Mouse (Mus musculus): ENCODE results near the gene Ppcs. TPM values are rescaled to one million over a fixed set of nuclear protein-coding genes. Genes with fewer than 3 reads are reported as not detected.

Ppcs gene
- total and polyA plus RNA-seq, 3 experiments = 28.9 to 60.9 (median 55.6) TPM

DNA sequence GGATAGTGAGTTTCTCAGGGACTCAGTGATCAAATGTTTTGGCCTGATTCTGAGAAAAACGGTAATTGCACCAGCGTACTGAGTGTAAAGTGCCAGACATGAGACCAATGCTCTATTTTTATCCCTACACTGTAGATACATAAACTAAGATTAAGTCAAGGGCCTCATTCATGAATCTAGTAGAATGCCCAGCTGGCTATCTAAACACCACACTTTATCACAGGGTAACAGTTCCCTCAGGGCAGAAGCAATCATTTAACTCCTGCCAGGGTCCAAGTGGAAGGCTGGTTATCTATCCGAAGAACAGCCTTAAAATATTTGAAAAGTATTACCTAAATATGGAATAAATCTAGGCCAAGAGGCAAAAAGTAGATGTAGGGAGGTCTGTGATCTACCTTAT, 4.3 kb downstream of the Ppcs start:
- DNase-seq = no peak

DNA sequence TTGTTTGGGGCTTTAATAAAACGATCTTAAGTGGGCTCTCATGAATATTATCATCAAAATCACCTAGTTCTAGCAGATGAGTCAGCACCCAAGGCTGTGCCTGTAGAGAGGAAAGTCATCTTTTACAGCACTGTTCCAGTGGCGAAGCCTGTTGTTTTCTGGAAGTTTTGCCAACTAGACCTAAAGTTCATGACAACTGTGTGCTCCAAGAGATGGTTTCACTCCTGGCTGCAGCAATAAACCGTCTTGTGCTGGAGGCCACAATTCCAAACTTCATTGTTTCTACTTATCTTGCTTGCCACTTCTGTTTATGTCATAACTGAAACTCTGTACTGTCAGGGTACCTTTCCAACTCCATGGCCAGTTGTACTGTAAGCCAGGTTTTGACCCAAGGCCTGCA, 5.0 kb downstream of the Ppcs start:
- DNase-seq = peak; percentile 58

DNA sequence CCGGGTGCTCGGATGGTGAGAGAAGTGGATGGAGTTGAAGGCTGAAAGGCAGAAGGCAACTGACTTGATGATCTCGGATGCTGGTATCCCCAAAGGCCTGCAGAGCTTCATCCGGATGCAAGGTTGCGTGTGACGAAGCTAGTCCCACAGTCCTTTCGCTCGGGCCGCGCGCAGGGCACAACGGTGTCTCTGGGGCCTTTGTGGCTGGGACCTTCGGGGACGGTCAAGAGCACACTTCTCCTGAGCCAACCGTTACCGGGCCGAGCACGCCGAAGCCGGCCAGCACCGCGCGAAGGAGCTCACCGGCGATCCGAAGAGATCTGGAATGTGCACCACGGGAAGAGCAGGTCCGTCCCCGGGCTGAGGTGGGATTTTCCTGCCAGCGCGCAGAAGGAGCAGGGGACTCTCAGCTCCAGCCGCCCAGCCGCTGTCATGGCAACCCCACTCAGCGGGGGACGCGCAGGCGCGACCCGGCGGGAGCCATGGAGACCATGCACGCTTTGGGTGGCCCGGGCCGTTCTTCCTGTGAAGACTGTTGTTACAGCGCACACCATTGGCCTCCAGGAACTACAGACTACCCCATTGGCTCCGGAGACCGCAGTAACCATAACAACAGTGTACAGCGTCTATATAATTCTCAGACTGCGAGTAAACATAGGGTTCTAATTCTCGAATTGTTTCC, 7.0 kb downstream of the Ppcs start, which contains the start of gene Ccdc30:
TSS of gene Ccdc30 (minus strand) at position 450 of the 682 bp plus-strand sequence.
- DNase-seq = peak; percentile 97

GRCm38 (mm10) chr4:119412791-119413190, 9.4 kb downstream of the Ppcs start:
- DNase-seq = no peak

DNA sequence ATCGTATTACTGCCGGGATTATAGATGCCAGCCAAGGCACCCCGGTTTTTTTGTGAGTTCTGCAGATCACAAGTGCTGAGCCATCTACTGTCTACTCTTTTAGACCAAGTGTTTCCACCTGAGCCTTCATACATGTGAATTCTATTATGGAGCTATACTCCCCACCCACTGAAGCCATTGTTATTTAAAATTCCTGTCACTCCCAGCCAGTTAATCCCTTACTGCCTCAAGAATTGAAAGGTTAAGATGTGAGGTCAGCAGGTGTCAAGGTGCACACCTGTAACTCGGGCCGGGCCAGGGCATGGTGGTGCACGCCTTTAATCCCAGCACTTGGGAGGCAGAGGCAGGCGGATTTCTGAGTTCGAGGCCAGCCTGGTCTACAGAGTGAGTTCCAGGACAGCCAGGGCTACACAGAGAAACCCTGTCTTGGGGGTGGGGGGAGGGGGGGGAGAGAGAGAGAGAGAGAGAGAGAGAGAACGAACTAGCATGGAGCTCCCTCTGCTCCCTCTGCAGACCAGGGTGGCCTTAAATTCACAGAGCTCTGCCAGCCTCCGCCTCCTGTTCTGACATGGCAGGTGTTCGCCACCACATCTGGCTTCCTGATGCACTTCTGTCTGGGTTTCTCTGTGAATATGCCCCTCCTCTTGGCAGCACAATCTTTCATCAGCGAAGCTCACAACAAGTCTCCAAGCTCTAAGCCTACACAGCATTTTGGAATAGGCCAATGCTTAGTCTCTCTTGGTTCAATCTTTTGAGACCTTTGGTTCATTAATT, 10.2 kb downstream of the Ppcs start:
- DNase-seq = no peak

DNA sequence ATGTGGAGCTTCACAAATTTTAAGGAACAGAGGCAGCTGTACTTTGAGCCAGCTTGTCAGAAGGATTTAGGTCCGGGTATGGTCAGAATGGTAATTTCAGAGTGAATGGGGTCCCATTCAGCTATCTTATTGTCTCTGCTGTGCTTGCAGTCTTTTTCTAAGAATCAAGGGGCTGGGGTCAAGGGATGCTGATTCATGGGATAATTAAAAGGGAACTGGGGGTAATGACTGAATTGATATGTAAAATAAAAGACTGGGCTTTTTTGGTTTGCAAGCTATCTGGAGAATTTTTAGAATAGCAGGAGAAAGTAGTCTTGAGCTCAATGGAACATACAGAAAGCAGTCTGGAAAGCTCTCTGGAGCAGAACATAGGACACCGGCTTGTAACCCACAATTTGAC, 18.8 kb downstream of the Ppcs start:
- no peak for DNase-seq

DNA sequence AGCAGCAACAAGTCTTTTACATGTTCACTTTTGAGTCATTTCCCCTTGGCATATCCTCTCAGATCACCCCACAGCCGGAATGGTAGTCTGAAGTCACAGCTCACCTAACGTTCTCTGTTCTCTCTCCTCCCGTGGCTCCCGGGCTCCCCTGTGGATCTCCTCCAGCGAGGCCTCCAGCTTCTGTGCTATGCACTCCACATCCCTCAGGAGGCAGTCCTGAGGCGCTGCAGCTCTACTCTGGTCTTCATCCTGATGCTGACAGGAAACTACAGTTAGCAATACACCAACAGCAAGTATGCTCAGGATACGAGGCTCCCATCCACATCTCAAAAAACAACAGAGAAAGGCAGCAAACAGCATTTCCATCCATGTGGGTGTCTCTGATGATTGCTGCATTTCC, 21.3 kb downstream of the Ppcs start:
- DNase-seq = no peak

GRCm38 (mm10) chr4:119398751-119399150, 23.5 kb downstream of the Ppcs start:
- DNase-seq = no peak

DNA sequence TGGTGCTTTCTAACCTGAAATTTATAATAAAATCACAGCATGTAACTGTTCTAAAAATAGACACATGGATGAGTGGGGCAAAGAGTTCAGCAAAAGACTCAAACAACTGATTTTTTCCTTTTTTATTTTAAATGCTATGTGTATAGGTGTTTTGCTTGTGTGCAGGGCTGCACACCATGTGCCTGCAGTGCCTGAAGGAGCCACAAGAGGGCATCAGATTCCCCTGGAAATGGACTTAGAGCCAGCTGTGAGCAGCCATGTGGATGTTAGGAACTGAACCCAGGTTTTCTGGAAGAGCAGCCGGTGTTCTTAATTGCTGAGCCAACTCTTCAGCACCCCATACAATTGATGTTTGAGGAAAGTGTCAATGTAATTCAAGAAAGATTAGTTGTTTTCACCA, 31.9 kb downstream of the Ppcs start:
- DNase-seq = no peak

GRCm38 (mm10) chr4:119389184-119389583, 33.0 kb downstream of the Ppcs start:
- DNase-seq = no peak

GRCm38 (mm10) chr4:119381471-119382190, 40.6 kb downstream of the Ppcs start:
- no peak for DNase-seq

DNA sequence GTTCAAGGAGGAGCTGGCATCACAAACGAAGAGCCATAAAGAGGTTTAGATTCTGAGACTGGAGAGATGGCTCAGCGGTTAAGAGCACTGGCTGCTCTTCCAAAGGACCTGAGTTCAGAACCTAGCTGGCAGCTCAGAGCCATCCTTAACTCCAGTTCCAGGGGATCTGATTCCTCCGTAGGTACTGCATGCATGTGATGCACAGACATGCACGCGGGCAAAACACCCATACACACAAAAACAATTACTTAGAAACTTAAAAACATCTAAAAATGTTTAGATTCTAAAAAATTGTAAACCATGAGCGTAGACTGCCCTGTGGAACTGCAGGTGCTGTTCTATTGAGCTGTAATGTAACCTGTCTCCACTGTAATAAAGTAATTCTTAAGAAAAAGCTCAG, 52.8 kb downstream of the Ppcs start:
- no peak for DNase-seq

Other genes with a start within 250 kb of the Ppcs start
- gene Zfp691, start 248.2 kb downstream of the Ppcs start, total RNA-seq (2021) = 10 to 100 TPM; 12.0 to 16.1 TPM
- 15.7 and 16.5 TPM in 2 replicates for gene Zfp691, start 248.2 kb downstream of the Ppcs start, polyA plus RNA-seq (2012; rRNA removed)
- gene Ermap, start 232.4 kb downstream of the Ppcs start, total RNA-seq (2021) = under 1 TPM; 0.07 to 0.32 TPM
- gene Ermap, start 232.4 kb downstream of the Ppcs start, polyA plus RNA-seq (2012; rRNA removed) = 0.10 and 0.25 TPM in 2 replicates
- 10 to 100 TPM; 16.8 to 19.8 TPM for gene Svbp, start 227.1 kb downstream of the Ppcs start, total RNA-seq (2021)
- gene Svbp, start 227.1 kb downstream of the Ppcs start, polyA plus RNA-seq (2012; rRNA removed) = 21.5 and 27.7 TPM in 2 replicates
- gene Tmem269, start 204.2 kb downstream of the Ppcs start, total RNA-seq (2021) = not detected
- 0.18 and 0.31 TPM in 2 replicates for gene Tmem269, start 204.2 kb downstream of the Ppcs start, polyA plus RNA-seq (2012; rRNA removed)
- gene AU022252, start 189.7 kb downstream of the Ppcs start, total RNA-seq (2021) = 10 to 100 TPM; 22.4 to 26.4 TPM
- 4.6 and 6.0 TPM in 2 replicates for gene AU022252, start 189.7 kb downstream of the Ppcs start, polyA plus RNA-seq (2012; rRNA removed)
- 10 to 100 TPM; 23.2 to 27.5 TPM for gene P3h1, start 189.5 kb downstream of the Ppcs start, total RNA-seq (2021)
- gene P3h1, start 189.5 kb downstream of the Ppcs start, polyA plus RNA-seq (2012; rRNA removed) = 53.2 and 76.6 TPM in 2 replicates
- under 1 TPM in 1 of 2 experiments, not detected in 1; 0.24 TPM for gene Cldn19, start 167.0 kb downstream of the Ppcs start, total RNA-seq (2021)
- gene Cldn19, start 167.0 kb downstream of the Ppcs start, polyA plus RNA-seq (2012; rRNA removed) = 0.06 and 0.35 TPM in 2 replicates
- gene Ybx1, start 127.8 kb downstream of the Ppcs start, total RNA-seq (2021) = 100 to 1,000 TPM; 692 to 835 TPM
- gene Ybx1, start 127.8 kb downstream of the Ppcs start, polyA plus RNA-seq (2012; rRNA removed) = 323 and 336 TPM in 2 replicates
- 10 to 100 TPM; 15.9 to 23.7 TPM for gene Ppih, start 101.9 kb downstream of the Ppcs start, total RNA-seq (2021)
- gene Ppih, start 101.9 kb downstream of the Ppcs start, polyA plus RNA-seq (2012; rRNA removed) = 1.8 and 1.9 TPM in 2 replicates
- gene Ccdc30, start 6.9 kb downstream of the Ppcs start, total RNA-seq (2021) = 10 to 100 TPM in 1 of 2 experiments, 1 to 10 TPM in 1; 7.2 to 23.9 TPM
- 2.5 and 3.2 TPM in 2 replicates for gene Ccdc30, start 6.9 kb downstream of the Ppcs start, polyA plus RNA-seq (2012; rRNA removed)
- 1 to 10 TPM; 3.0 to 3.3 TPM for gene Zmynd12, start 394 bp upstream of the Ppcs start, total RNA-seq (2021)
- gene Zmynd12, start 394 bp upstream of the Ppcs start, polyA plus RNA-seq (2012; rRNA removed) = 5.5 and 7.9 TPM in 2 replicates
- gene Rimkla, start 70.2 kb upstream of the Ppcs start, total RNA-seq (2021) = under 1 TPM; 0.09 to 0.21 TPM
- gene Rimkla, start 70.2 kb upstream of the Ppcs start, polyA plus RNA-seq (2012; rRNA removed) = 0.11 and 0.28 TPM in 2 replicates
- 10 to 100 TPM; 41.8 to 43.6 TPM for gene Foxj3, start 114.6 kb upstream of the Ppcs start, total RNA-seq (2021)
- 10.2 and 11.8 TPM in 2 replicates for gene Foxj3, start 114.6 kb upstream of the Ppcs start, polyA plus RNA-seq (2012; rRNA removed)
- gene Frg2f1, start 117.1 kb upstream of the Ppcs start, total RNA-seq (2021) = 1 to 10 TPM; 8.2 to 9.5 TPM
- 24.8 and 32.4 TPM in 2 replicates for gene Frg2f1, start 117.1 kb upstream of the Ppcs start, polyA plus RNA-seq (2012; rRNA removed)
- gene Guca2a, start 215.3 kb upstream of the Ppcs start, total RNA-seq (2021) = not detected
- gene Guca2a, start 215.3 kb upstream of the Ppcs start, polyA plus RNA-seq (2012; rRNA removed) = not detected in 2 replicates
- not detected for gene Guca2b, start 236.5 kb upstream of the Ppcs start, total RNA-seq (2021)
- gene Guca2b, start 236.5 kb upstream of the Ppcs start, polyA plus RNA-seq (2012; rRNA removed) = not detected in 2 replicates

Data from adrenal gland, adult 2 months (tissue).